Mouse (Mus musculus): ENCODE data around the gene Mfsd11. TPM values are rescaled to one million over a fixed set of nuclear protein-coding genes. Genes with fewer than 3 reads are reported as not detected.
"Not testable (repeated sequence)": the region's sequence is repeated elsewhere in the genome, so short reads cannot be mapped to it uniquely, and the experiment has no call there.

Gene Mfsd11
- polyA plus RNA-seq, 1 experiment from 2014 or later, result 47.3 TPM

DNA sequence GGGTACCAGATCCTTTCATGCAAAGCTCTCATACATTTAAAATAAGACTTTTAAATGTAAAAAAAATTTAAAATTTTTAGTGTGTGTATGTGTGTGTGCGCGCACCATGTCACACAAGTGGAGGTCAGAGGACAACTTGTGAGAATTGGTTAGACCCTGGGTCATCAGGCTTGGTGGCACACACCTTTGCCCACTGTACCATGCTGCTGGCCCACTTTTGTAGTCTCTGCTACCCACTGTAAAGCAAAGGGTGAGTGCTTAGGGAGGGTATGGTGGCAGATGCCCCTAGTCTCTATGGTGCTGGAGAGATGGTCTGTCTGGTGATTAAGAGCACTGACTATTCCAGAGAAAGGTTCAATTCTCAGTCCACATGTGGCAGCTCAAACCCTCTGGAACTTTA lies 29.0 kb upstream of the Mfsd11 start:
- H3K4me1 ChIP-seq (replicated peaks), result peaks cover 71% of the 10 kb centered on the region
- no peak overlapping the region for H3K9ac ChIP-seq
- ATAC-seq (ENCODE audit: low read depth), result no peak
- no peaks in the 10 kb centered on the region for H3K9me3 ChIP-seq
- no peaks in the 10 kb centered on the region for H3K27me3 ChIP-seq
- no peak overlapping the region for H3K4me2 ChIP-seq
- no peak overlapping the region for H3K27ac ChIP-seq (replicated peaks)
- no peak overlapping the region for H3K4me3 ChIP-seq
- 100% methylated on average over 2 of the region's 2 CpGs for WGBS
- H3K36me3 ChIP-seq, result no peaks in the 10 kb centered on the region

DNA sequence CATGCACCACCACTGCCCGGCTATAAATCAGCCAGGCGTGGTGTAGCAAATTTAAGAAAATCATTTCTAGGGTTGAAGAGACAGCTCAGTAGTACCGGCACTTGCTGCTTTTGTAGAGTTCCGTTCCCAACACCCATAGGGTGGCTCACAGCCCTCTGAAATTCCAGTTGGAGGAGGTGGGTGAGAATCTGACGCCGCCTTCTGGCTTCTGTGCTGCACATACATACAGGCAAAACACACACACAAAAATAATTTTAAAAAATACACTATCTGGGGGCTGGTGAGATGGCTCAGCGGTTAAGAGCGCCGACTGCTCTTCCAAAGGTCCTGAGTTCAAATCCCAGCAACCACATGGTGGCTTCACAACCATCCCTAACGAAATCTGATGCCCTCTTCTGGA lies 28.4 kb upstream of the Mfsd11 start:
- not testable (repeated sequence) for H3K9me3 ChIP-seq; H3K9ac ChIP-seq; H3K27ac ChIP-seq (replicated peaks); H3K27me3 ChIP-seq; ATAC-seq (ENCODE audit: low read depth); H3K36me3 ChIP-seq; H3K4me2 ChIP-seq; H3K4me3 ChIP-seq
- H3K4me1 ChIP-seq (replicated peaks), result peaks cover 71% of the 10 kb centered on the region
- WGBS, result 97% methylated on average over 10 of the region's 10 CpGs

DNA sequence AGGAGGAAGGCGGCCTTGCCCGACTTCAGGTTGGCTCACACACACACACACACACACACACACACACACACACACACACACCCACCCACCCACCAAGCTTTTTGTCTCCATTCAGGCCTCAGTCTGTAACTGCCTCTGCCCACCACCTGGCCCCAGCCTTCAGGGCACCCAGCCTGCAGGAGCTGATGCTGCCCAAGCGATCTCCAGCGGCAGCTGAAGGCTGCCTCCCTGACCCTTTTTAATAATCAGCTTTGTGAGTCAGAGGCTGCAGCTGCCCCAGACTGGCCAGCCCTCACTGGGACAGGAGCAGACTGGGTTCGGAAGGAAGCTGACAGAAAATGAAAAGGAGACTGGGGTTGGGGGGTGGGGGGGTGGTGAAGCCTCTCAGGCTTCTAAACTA lies 27.0 kb upstream of the Mfsd11 start:
- Histone ChIP-seq H3K4me1 (replicated peaks) (peaks cover 65% of the 10 kb centered on the region), H3K4me2 (peak overlapping the region; percentile 81), H3K9me3 (no peaks in the 10 kb centered on the region), H3K27ac (replicated peaks) (peak overlapping the region; percentile 91), H3K27me3 (no peaks in the 10 kb centered on the region), H3K9ac (peak overlapping the region; percentile 61), H3K4me3 (peak overlapping the region; percentile 77), H3K36me3 (no peaks in the 10 kb centered on the region)
- ATAC-seq (ENCODE audit: low read depth), result no peak
- WGBS, result 24% methylated on average over 5 of the region's 5 CpGs

DNA sequence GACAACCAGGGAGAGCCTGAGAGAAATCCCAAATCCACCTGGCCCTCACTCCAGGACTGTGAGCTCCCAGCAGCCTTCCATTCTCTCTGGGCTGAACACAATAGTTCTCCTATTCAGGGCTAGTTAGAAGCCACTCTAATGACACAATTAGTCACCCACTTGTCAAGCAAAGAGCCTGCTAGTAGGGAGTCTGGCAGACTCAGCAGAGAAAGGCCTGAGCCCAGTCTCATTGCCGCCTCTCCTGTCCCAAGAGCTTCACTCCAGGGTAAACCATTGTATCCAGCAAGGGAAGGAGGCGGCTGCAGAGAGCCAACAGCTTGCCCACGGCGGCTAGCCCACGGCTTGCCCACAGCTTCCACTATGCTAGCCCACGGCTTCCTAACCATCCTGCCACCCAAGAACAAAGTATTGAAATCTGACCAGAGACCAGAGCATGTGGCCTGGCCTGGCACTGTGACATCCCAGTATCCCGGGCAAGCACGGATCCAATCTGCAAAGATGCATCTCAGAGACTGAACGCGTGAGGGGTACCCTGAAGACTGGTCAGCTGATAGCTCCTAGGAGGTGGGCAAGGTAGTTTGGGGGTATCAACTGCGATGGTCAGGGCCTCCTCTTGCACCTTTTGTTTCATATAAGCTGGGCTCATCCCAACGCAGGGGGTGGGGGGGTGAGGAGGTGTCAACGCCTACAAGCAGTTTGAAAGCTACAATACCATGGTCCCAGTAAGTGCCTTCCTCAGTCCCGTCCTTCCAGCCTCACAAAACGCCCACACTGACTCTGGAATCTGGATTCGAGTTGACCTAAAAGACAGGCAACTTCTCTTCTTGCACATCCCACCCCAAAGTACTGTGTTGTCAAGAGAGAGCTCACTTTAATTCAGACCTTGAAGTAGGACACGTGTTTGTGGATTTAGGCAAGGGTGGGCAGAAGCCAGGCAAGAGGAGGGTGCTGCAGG lies 25.4 kb upstream of the Mfsd11 start:
- Histone ChIP-seq H3K9me3 (no peaks in the 10 kb centered on the region), H3K27me3 (no peaks in the 10 kb centered on the region), H3K9ac (peak overlapping the region; percentile 96), H3K4me2 (peak overlapping the region; percentile 81), H3K4me1 (replicated peaks) (peaks cover 50% of the 10 kb centered on the region), H3K36me3 (peaks cover 7% of the 10 kb centered on the region), H3K27ac (replicated peaks) (peak overlapping the region; percentile 91), H3K4me3 (peak overlapping the region; percentile 77)
- 6% methylated on average over 17 of the region's 17 CpGs for WGBS
- peak; percentile 41 for ATAC-seq (ENCODE audit: low read depth)

DNA sequence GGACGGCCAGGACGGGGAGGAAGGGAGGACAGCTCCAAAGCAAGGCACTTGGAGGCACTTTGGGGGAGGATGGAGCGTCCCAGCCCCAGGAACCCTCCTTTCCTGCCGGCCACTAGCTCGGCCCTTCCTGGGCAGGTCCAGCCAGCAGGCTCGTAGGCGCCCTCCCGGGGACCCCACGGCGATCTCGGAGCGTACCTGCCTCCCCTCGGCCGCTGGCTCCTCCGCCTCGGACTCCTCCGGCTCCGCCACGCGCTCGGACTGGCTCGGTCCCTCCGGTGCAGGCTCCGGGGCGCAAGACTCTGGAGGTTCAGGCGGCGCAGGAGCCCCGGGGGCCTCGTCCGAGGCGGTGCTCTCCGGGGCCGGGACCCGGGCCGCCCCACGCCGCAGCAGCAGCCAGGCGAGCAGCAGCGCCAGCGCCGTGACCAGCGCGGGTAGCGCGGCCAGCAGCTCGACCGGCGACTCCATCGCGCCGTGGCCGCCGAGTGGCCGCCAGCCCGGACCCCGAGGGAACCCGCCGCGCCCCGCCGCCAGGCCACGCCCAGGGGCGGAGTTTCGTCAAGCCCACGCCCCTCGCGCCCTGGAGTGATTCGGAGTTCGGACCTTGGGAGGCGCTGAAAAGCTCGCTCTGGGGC lies 24.6 kb upstream of the Mfsd11 start, which contains the start of gene Mxra7:
Gene Mxra7 (minus strand): TSS at position 513 of the 632 bp plus-strand sequence.
- H3K9me3 ChIP-seq, result no peaks in the 10 kb centered on the region
- under 1% methylated on average over 58 of the region's 71 CpGs for WGBS
- H3K36me3 ChIP-seq, result peaks cover 7% of the 10 kb centered on the region
- peak; percentile 48; the same call in 1 of the 2 replicates for ATAC-seq (ENCODE audit: low read depth)
- H3K4me1 ChIP-seq (replicated peaks), result peaks cover 47% of the 10 kb centered on the region
- peak within 1 kb of the TSS; percentile 81 for H3K4me2 ChIP-seq
- peak within 1 kb of the TSS; percentile 77 for H3K4me3 ChIP-seq
- H3K27ac ChIP-seq (replicated peaks), result peak within 1 kb of the TSS; percentile 91
- peak within 1 kb of the TSS; percentile 96 for H3K9ac ChIP-seq
- no peaks in the 10 kb centered on the region for H3K27me3 ChIP-seq

DNA sequence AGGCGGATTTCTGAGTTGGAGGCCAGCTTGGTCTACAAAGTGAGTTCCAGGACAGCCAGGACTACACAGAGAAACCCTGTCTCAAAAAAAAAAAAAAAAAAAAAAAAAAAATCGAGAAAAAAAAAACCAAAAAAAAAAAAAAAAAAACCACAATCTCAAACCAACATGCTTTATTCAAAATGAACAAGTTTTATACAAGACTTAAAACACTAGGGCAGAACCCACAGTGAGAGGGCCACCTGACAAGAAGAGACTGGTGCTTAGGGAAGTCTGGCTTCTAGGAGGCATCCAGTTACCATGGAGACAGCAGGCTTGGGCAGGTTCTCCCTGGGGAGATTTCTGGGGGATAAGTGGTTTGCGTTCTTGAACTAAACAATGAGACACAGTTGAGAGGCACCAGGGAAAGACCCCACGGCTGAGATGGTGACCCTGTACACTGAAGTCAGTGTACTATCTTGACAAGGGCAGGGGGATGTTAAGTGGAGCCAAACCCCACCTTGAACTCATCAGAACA lies 20.0 kb upstream of the Mfsd11 start:
- Histone ChIP-seq H3K4me3 (no peak overlapping the region), H3K27me3 (no peaks in the 10 kb centered on the region), H3K4me1 (replicated peaks) (peaks cover 28% of the 10 kb centered on the region), H3K9me3 (no peaks in the 10 kb centered on the region), H3K27ac (replicated peaks) (peak overlapping the region; percentile 42; the same call in 1 of the 2 replicates), H3K36me3 (peaks cover 51% of the 10 kb centered on the region), H3K9ac (no peak overlapping the region), H3K4me2 (no peak overlapping the region)
- WGBS, result 35% methylated on average over 3 of the region's 4 CpGs
- no peak for ATAC-seq (ENCODE audit: low read depth)

DNA sequence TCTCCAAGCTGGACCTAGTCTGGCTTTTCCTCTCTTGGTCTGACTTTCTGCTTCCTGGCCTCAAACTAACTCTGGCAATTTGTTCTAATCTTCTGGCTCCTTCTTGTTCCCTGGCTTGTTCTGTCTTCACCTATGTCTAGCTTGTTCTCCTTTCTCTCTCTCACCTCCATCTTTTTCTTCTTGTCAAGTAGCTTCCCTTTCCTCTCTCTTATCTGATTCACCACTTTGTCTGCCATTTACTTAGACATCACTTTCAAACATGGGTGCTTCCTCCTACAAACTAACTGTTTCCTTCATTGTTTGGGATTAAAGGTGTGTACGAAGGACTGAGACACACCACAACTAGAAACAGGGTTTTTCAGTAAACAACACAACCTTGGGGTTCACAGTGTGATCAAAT lies 17.3 kb upstream of the Mfsd11 start:
- Histone ChIP-seq H3K9ac (no peak overlapping the region), H3K9me3 (no peaks in the 10 kb centered on the region), H3K27ac (replicated peaks) (no peak overlapping the region), H3K4me1 (replicated peaks) (peaks cover 29% of the 10 kb centered on the region), H3K4me2 (no peak overlapping the region), H3K4me3 (no peak overlapping the region), H3K36me3 (peaks cover 78% of the 10 kb centered on the region), H3K27me3 (no peaks in the 10 kb centered on the region)
- WGBS, result 91% methylated on average over 1 of the region's 1 CpGs
- ATAC-seq (ENCODE audit: low read depth), result no peak

DNA sequence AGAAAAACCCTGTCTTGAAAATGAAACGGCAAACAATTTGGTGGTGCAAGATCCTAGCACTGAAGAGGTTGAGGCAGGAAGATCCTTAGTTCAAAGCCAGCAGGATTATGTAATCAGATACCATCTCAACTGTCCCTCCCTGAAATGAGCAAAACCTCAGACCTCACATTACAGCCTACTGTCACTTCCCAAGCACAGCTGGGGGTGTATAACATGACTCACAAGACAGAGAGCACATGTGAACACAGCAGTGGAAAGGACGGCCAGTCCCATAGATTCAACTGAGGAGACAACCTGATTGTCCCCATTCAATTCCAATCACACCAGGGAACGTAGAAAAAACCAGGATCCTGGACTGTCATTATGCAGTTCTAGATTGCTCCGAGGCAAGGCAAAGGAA lies 16.0 kb upstream of the Mfsd11 start:
- Histone ChIP-seq H3K4me3 (no peak overlapping the region), H3K4me1 (replicated peaks) (peaks cover 43% of the 10 kb centered on the region), H3K4me2 (no peak overlapping the region), H3K9ac (no peak overlapping the region), H3K9me3 (no peaks in the 10 kb centered on the region), H3K27ac (replicated peaks) (no peak overlapping the region), H3K36me3 (peaks cover 87% of the 10 kb centered on the region), H3K27me3 (no peaks in the 10 kb centered on the region)
- ATAC-seq (ENCODE audit: low read depth), result no peak
- 88% methylated on average over 4 of the region's 4 CpGs for WGBS

DNA sequence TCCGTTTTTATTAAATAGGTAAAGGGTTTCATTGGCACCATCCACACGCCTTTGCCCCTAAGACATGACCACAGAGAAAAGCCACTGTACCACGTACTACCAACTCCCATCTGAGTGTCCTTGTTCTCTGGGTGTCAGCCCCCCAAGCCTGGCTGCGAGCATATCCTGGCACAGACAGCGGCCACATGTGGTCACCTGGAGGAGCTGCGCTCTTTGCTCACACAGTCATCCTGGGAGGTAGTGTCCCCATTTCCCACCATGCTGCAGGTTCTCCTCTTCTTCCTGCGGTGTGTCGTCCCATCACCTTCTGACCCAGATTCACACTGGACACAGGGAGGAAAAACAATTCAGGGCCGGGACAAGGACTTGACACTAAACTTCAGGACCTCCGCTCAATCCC lies 14.8 kb upstream of the Mfsd11 start:
- no peak overlapping the region for H3K9ac ChIP-seq
- no peaks in the 10 kb centered on the region for H3K9me3 ChIP-seq
- no peak overlapping the region for H3K27ac ChIP-seq (replicated peaks)
- H3K36me3 ChIP-seq, result peaks cover 84% of the 10 kb centered on the region
- H3K27me3 ChIP-seq, result no peaks in the 10 kb centered on the region
- ATAC-seq (ENCODE audit: low read depth), result no peak
- H3K4me1 ChIP-seq (replicated peaks), result peaks cover 49% of the 10 kb centered on the region
- no peak overlapping the region for H3K4me2 ChIP-seq
- 95% methylated on average over 10 of the region's 10 CpGs for WGBS
- H3K4me3 ChIP-seq, result no peak overlapping the region

DNA sequence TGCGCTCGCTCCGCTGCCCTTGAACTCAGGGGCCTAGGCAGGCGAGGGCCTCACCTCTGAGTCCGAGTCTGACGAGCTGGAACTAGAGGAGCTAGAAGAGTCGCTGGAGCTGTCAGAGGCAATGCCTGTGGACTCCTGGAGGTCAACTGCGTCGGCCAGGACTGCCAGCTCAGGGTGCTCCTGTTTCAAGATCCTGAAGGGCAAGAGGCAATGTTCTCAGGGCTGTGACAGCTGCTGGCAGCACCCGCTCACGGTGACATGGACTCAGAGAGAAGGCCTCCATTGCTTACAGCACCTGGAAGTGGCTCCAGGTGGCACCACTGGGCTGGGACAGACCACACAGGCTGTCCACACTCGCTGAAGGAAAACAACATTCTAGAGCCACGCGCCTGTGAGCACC lies 13.3 kb upstream of the Mfsd11 start:
- WGBS, result 93% methylated on average over 14 of the region's 14 CpGs
- Histone ChIP-seq H3K27me3 (no peaks in the 10 kb centered on the region), H3K4me3 (no peak overlapping the region), H3K36me3 (peaks cover 73% of the 10 kb centered on the region), H3K27ac (replicated peaks) (no peak overlapping the region), H3K4me2 (no peak overlapping the region), H3K4me1 (replicated peaks) (peaks cover 42% of the 10 kb centered on the region), H3K9ac (no peak overlapping the region), H3K9me3 (no peaks in the 10 kb centered on the region)
- no peak for ATAC-seq (ENCODE audit: low read depth)

DNA sequence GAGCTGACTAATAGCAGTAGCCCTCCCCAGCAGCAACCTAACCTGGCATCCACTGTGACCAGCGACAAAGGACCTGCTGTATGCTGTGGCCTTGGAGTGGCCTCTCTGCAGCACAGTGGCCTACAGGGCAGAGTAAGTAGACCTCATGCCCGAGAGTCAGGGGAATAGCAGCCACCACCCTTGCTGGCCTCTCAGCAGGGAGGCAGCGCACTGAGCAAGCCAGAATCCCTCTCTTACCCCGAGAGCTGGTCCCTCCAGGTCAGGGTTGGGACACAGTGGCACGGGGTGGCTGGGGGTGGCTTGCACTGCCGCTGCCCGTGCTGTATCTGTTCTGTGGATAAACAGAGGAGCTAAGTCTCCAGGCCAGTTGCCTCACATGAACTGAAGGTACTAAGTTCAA lies 12.6 kb upstream of the Mfsd11 start:
- peak overlapping the region; percentile 46; the same call in 1 of the 2 replicates for H3K9ac ChIP-seq
- H3K4me2 ChIP-seq, result 0 out of 2 replicates have a peak overlapping the region, but pooled peaks have one; percentile 94
- 74% methylated on average over 7 of the region's 7 CpGs for WGBS

DNA sequence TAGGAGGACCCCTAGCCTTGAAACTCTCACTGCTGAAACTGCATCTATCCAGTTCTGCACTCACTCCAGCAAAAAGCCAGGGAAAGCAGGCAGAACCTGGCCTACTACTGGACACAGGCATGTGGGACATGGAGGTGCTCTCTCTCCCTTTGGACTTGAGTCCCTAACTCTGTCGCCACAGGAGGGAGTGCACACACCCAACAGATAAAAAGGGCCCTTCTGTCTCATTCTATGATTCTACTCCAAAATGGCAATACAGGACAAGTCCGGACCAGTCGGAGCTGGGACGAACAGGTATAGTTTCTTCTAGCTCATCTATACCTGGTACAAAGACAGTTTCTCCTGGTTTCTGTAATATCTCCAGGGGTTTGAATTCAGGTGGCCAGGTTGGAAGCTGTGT lies 11.5 kb upstream of the Mfsd11 start:
- WGBS, result 86% methylated on average over 4 of the region's 4 CpGs
- Histone ChIP-seq H3K36me3 (peaks cover 57% of the 10 kb centered on the region), H3K27me3 (no peaks in the 10 kb centered on the region), H3K9ac (peak overlapping the region; percentile 91), H3K27ac (replicated peaks) (no peak overlapping the region), H3K9me3 (no peaks in the 10 kb centered on the region), H3K4me1 (replicated peaks) (peaks cover 54% of the 10 kb centered on the region), H3K4me3 (peak overlapping the region; percentile 82), H3K4me2 (peak overlapping the region; percentile 94)
- ATAC-seq (ENCODE audit: low read depth), result no peak

More for the DNA sequence above, 12.6 kb upstream of the Mfsd11 start:
- Histone ChIP-seq H3K27me3 (no peaks in the 10 kb centered on the region), H3K4me3 (peak overlapping the region; percentile 20), H3K4me1 (replicated peaks) (peaks cover 49% of the 10 kb centered on the region), H3K36me3 (peaks cover 66% of the 10 kb centered on the region), H3K27ac (replicated peaks) (no peak overlapping the region), H3K9me3 (no peaks in the 10 kb centered on the region)
- ATAC-seq (ENCODE audit: low read depth), result no peak

Measured in neural tube, embryonic 13.5 days (tissue).